Mouse (Mus musculus): ENCODE results near the gene Kars. TPM values are rescaled to one million over a fixed set of nuclear protein-coding genes. Genes with fewer than 3 reads are reported as not detected.

The Kars gene
- polyA plus RNA-seq, 1 experiment = 205 TPM

- Histone ChIP-seq H3K79me2 (ENCODE audit: control insufficient read depth, insufficient read depth) (no peaks in the 10 kb centered on the region), H3ac (ENCODE audit: control insufficient read depth, insufficient read length, low read depth) (no peak overlapping the region), H3K36me3 (ENCODE audit: control insufficient read depth, insufficient read depth) (peaks cover 40% of the 10 kb centered on the region), H3K4me3 (ENCODE audit: insufficient read depth, poor library complexity, severe bottlenecking) (no peak overlapping the region), H3K27me3 (ENCODE audit: control insufficient read depth, insufficient read depth, insufficient read length) (no peaks in the 10 kb centered on the region), H3K79me3 (ENCODE audit: low read depth) (no peaks in the 10 kb centered on the region)
- TF ChIP-seq FOSL1 (IDR thresholded peaks at IDR 0.05; ENCODE audit: insufficient read depth, low read length, poor library complexity, severe bottlenecking) = no peak
- no peak for TF ChIP-seq USF1 (IDR thresholded peaks at IDR 0.05; ENCODE audit: low read depth)
- TF ChIP-seq CTCF (IDR thresholded peaks at IDR 0.05; ENCODE audit: control insufficient read depth, insufficient read depth, insufficient read length) = no peak
- no peak for TF ChIP-seq MYOG (IDR thresholded peaks at IDR 0.05; ENCODE audit: control insufficient read depth, extremely low read depth, insufficient read length)
- no peak for TF ChIP-seq MYOD1 (IDR thresholded peaks at IDR 0.05; ENCODE audit: control insufficient read depth, insufficient read length, low read depth)
- no peak for TF ChIP-seq CEBPB (IDR thresholded peaks at IDR 0.05; ENCODE audit: low read depth)
- no peak for TF ChIP-seq MAX (IDR thresholded peaks at IDR 0.05)
These were observed 33.0 kb downstream of the Kars start for GRCm38 (mm10) chr8:111978147-111978546.

GRCm38 (mm10) chr8:111976326-111976725 lies 34.8 kb downstream of the Kars start:
- Histone ChIP-seq H3ac (ENCODE audit: control insufficient read depth, insufficient read length, low read depth) (no peak overlapping the region), H3K79me2 (ENCODE audit: control insufficient read depth, insufficient read depth) (no peaks in the 10 kb centered on the region), H3K27me3 (ENCODE audit: control insufficient read depth, insufficient read depth, insufficient read length) (no peaks in the 10 kb centered on the region), H3K4me3 (ENCODE audit: insufficient read depth, poor library complexity, severe bottlenecking) (no peak overlapping the region), H3K79me3 (ENCODE audit: low read depth) (no peaks in the 10 kb centered on the region), H3K36me3 (ENCODE audit: control insufficient read depth, insufficient read depth) (peaks cover 31% of the 10 kb centered on the region)
- TF ChIP-seq CTCF (IDR thresholded peaks at IDR 0.05; ENCODE audit: control insufficient read depth, insufficient read depth, insufficient read length) (no peak), MAX (IDR thresholded peaks at IDR 0.05) (no peak), CEBPB (IDR thresholded peaks at IDR 0.05; ENCODE audit: low read depth) (no peak), FOSL1 (IDR thresholded peaks at IDR 0.05; ENCODE audit: insufficient read depth, low read length, poor library complexity, severe bottlenecking) (no peak), MYOD1 (IDR thresholded peaks at IDR 0.05; ENCODE audit: control insufficient read depth, insufficient read length, low read depth) (no peak), USF1 (IDR thresholded peaks at IDR 0.05; ENCODE audit: low read depth) (no peak), MYOG (IDR thresholded peaks at IDR 0.05; ENCODE audit: control insufficient read depth, extremely low read depth, insufficient read length) (no peak)

GRCm38 (mm10) chr8:111975706-111976105 lies 35.4 kb downstream of the Kars start:
- no peak overlapping the region for H3ac ChIP-seq (ENCODE audit: control insufficient read depth, insufficient read length, low read depth)
- H3K79me3 ChIP-seq (ENCODE audit: low read depth) = no peaks in the 10 kb centered on the region
- H3K36me3 ChIP-seq (ENCODE audit: control insufficient read depth, insufficient read depth) = peaks cover 31% of the 10 kb centered on the region
- no peak for TF ChIP-seq CEBPB (IDR thresholded peaks at IDR 0.05; ENCODE audit: low read depth)
- H3K79me2 ChIP-seq (ENCODE audit: control insufficient read depth, insufficient read depth) = no peaks in the 10 kb centered on the region
- no peaks in the 10 kb centered on the region for H3K27me3 ChIP-seq (ENCODE audit: control insufficient read depth, insufficient read depth, insufficient read length)
- H3K4me3 ChIP-seq (ENCODE audit: insufficient read depth, poor library complexity, severe bottlenecking) = no peak overlapping the region

GRCm38 (mm10) chr8:111974138-111974537 lies 37.0 kb downstream of the Kars start:
- Histone ChIP-seq H3K27me3 (ENCODE audit: control insufficient read depth, insufficient read depth, insufficient read length) (no peaks in the 10 kb centered on the region), H3K4me3 (ENCODE audit: insufficient read depth, poor library complexity, severe bottlenecking) (no peak overlapping the region), H3K36me3 (ENCODE audit: control insufficient read depth, insufficient read depth) (peaks cover 19% of the 10 kb centered on the region), H3K79me3 (ENCODE audit: low read depth) (no peaks in the 10 kb centered on the region), H3ac (ENCODE audit: control insufficient read depth, insufficient read length, low read depth) (no peak overlapping the region), H3K79me2 (ENCODE audit: control insufficient read depth, insufficient read depth) (no peaks in the 10 kb centered on the region)
- no peak for TF ChIP-seq CEBPB (IDR thresholded peaks at IDR 0.05; ENCODE audit: low read depth)

GRCm38 (mm10) chr8:111968991-111969390 lies 42.1 kb downstream of the Kars start:
- H3K79me2 ChIP-seq (ENCODE audit: control insufficient read depth, insufficient read depth) = no peaks in the 10 kb centered on the region
- H3K79me3 ChIP-seq (ENCODE audit: low read depth) = no peaks in the 10 kb centered on the region
- peaks cover 6% of the 10 kb centered on the region for H3K36me3 ChIP-seq (ENCODE audit: control insufficient read depth, insufficient read depth)
- H3K4me3 ChIP-seq (ENCODE audit: insufficient read depth, poor library complexity, severe bottlenecking) = no peak overlapping the region
- TF ChIP-seq CEBPB (IDR thresholded peaks at IDR 0.05; ENCODE audit: low read depth) (no peak), MYOG (IDR thresholded peaks at IDR 0.05; ENCODE audit: control insufficient read depth, extremely low read depth, insufficient read length) (no peak), MAX (IDR thresholded peaks at IDR 0.05) (no peak), CTCF (IDR thresholded peaks at IDR 0.05; ENCODE audit: control insufficient read depth, insufficient read depth, insufficient read length) (no peak), FOSL1 (IDR thresholded peaks at IDR 0.05; ENCODE audit: insufficient read depth, low read length, poor library complexity, severe bottlenecking) (no peak)
- no peaks in the 10 kb centered on the region for H3K27me3 ChIP-seq (ENCODE audit: control insufficient read depth, insufficient read depth, insufficient read length)
- H3ac ChIP-seq (ENCODE audit: control insufficient read depth, insufficient read length, low read depth) = no peak overlapping the region

GRCm38 (mm10) chr8:111968541-111968940 lies 42.6 kb downstream of the Kars start:
- TF ChIP-seq CTCF (IDR thresholded peaks at IDR 0.05; ENCODE audit: control insufficient read depth, insufficient read depth, insufficient read length) (no peak), FOSL1 (IDR thresholded peaks at IDR 0.05; ENCODE audit: insufficient read depth, low read length, poor library complexity, severe bottlenecking) (no peak), CEBPB (IDR thresholded peaks at IDR 0.05; ENCODE audit: low read depth) (no peak), MYOD1 (IDR thresholded peaks at IDR 0.05; ENCODE audit: control insufficient read depth, insufficient read length, low read depth) (no peak), MYOG (IDR thresholded peaks at IDR 0.05; ENCODE audit: control insufficient read depth, extremely low read depth, insufficient read length) (no peak), MAX (IDR thresholded peaks at IDR 0.05) (no peak), USF1 (IDR thresholded peaks at IDR 0.05; ENCODE audit: low read depth) (no peak)

More at GRCm38 (mm10) chr8:111968541-111968940, 42.6 kb downstream of the Kars start:
- no peaks in the 10 kb centered on the region for H3K79me2 ChIP-seq (ENCODE audit: control insufficient read depth, insufficient read depth)
- no peaks in the 10 kb centered on the region for H3K27me3 ChIP-seq (ENCODE audit: control insufficient read depth, insufficient read depth, insufficient read length)
- no peak overlapping the region for H3ac ChIP-seq (ENCODE audit: control insufficient read depth, insufficient read length, low read depth)
- H3K4me3 ChIP-seq (ENCODE audit: insufficient read depth, poor library complexity, severe bottlenecking) = no peak overlapping the region
- peaks cover 6% of the 10 kb centered on the region for H3K36me3 ChIP-seq (ENCODE audit: control insufficient read depth, insufficient read depth)
- no peaks in the 10 kb centered on the region for H3K79me3 ChIP-seq (ENCODE audit: low read depth)
